Mouse (Mus musculus): ENCODE measurements around the gene Nova2. TPM values are rescaled to one million over a fixed set of nuclear protein-coding genes. Genes with fewer than 3 reads are reported as not detected.

Gene Nova2
- total RNA-seq, 2 experiments from 2014 or later: 82.7 to 85.4 TPM

DNA sequence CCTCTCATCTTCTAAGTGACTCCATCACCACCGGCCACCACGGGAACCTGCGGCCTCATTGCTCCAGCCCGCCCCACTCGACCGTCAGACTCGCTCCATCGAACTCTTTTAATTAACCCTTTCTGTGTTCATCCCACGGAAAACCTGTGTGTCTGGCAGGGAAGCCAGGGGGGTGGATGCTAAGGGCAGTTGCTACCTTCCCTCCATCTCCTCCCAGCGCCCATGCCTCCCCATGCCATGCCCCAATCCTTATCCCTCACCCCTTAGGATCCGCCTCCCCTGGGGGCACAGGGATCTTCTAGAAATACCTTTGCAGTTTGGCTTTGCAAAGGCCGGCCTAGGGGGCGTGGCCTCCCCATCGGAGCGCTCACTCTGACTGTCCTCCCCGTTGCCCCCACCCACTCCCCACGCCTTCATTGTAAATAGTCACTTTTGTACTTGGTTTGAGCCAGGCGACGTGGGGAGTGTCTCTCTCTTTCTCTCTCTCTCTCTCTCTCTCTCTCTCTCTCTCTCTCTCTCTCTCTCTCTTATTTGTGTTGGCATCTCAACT lies 37.7 kb downstream of the Nova2 start:
- no peak overlapping the region for H3K27ac ChIP-seq
- TF ChIP-seq CTCF (conservative IDR thresholded peaks at IDR 0.05): no peak
- DNase-seq (ENCODE audit: low spot score in 2 of 2): no peak
- H3K4me3 ChIP-seq: no peak overlapping the region

DNA sequence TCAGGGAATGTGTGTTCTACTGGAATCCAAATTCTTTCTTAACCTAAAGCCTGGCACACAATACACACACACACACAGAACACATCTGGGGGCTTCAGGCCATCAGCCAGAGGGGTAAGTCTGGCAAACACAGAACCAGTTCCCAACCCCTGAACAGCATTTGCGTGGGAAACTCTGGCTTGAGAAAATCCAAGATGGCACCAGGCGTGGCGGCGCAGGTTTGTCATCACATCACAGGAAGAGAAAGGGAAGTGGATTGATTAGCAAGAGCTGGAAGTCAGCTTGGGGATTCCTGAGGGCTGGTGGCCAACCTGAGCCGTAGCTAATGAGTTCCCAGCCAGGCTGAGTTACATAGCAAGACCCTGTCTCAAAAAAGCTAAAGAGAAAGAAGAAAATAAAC lies 39.6 kb downstream of the Nova2 start:
- Histone ChIP-seq H3K4me3 (no peak overlapping the region), H3K27ac (0 out of 2 replicates have a peak overlapping the region, but pooled peaks have one; percentile 8)
- DNase-seq (ENCODE audit: low spot score in 2 of 2): no peak
- TF ChIP-seq CTCF (conservative IDR thresholded peaks at IDR 0.05): no peak

DNA sequence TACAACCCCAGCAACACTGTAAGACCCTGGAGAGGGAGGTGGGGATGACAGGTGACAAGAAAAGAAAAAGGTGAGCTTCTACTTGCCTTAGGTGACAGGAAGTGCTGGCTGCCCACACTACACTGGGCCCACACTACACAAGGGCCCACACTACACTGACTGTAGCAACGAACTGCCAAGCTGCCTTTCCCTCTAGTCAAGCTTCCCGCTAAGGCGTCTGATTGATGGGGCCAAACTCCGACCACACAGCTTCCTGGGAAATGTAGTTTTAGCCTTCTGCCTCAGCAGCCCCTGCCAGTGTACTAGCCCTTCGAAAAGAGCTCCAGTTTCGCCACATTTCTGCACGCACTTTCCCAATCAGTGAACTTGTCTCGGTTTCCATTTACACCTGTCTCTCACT lies 41.9 kb downstream of the Nova2 start:
- Histone ChIP-seq H3K4me3 (no peak overlapping the region), H3K27ac (no peak overlapping the region)
- DNase-seq (ENCODE audit: low spot score in 2 of 2): no peak
- TF ChIP-seq CTCF (conservative IDR thresholded peaks at IDR 0.05): no peak

DNA sequence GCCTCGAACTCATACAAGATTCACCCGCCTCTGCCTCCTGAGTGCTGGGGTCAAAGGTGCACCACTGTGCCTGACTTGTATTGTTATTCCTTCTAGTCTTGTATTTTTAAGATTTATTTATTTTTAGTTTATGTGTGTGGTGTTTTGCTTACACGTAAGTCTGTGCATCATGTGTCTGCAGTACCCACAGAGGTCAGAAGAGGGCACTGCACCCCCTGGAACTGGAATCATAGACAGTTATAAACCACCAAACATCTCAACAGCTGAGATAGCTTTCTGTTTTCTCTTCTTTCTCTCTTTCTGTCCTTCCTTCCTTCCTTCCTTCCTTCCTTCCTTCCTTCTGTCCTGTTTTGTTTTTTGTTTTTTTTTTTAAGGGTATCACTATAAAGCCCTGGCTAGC lies 45.3 kb downstream of the Nova2 start:
- no peak for DNase-seq (ENCODE audit: low spot score in 2 of 2)
- Histone ChIP-seq H3K4me3 (no peak overlapping the region), H3K27ac (no peak overlapping the region)
- peak; percentile 53 for TF ChIP-seq CTCF (conservative IDR thresholded peaks at IDR 0.05)

DNA sequence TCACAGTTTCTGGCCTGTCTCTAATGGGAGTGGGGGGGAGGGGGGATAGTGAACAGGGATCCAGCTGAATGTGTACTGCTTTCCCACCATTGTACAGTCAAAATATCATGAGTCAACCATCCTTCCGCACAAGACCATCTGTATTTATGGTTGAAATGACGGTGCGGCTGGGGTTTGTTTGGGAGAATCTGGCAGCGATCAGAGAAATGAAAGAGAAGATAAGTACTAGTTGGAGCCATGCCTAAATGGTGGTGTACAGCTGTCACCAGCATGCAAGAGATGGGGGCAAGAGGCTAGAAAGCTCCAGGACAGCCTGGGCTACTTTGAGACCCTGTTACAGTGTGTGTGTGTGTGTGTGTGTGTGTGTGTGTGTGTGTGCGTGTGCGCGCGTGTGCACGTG lies 52.7 kb downstream of the Nova2 start:
- no peak for TF ChIP-seq CTCF (conservative IDR thresholded peaks at IDR 0.05)
- DNase-seq (ENCODE audit: low spot score in 2 of 2): peak; percentile 63 to 86
- Histone ChIP-seq H3K4me3 (no peak overlapping the region), H3K27ac (no peak overlapping the region)

DNA sequence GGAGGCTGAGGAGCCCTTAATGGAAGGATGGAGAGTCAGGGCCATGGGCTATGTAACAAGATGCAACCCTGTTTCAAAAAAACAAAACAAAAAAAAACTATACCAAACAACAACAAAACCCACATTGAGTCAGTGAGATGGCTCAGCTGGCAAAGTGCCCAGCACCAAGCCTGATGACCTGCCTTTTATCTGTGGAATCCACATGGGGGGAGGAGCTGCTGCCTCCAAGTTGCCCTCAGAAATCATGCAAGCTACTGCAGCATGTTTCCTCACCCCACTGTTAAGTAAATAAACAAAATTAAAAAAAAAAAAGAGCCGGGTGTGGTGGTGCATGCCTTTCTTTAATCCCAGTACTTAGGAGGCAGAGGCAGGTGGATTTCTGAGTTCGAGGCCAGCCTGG lies 60.8 kb downstream of the Nova2 start:
- Histone ChIP-seq H3K4me3 (no peak overlapping the region), H3K27ac (no peak overlapping the region)
- no peak for TF ChIP-seq CTCF (conservative IDR thresholded peaks at IDR 0.05)
- no peak for DNase-seq (ENCODE audit: low spot score in 2 of 2)

DNA sequence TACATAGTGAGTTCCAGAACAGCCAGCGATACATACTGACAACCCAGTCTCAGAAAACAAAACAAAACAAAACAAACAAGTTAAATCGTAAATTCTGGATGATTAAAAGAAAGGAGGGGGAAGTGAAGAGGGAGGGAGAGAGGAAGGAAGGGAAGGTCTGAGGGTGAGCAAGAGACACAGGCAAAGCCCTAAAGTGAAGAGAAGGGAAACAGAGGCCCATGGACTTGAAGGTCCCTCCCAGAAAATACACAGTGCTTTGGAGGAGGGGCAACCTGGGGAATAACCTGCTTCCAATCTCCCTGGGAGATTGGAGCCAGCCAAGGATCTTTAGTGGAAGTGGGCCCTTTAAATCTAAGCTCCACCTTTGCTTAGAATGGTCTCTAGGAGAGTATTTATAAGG lies 61.4 kb downstream of the Nova2 start, which contains the start of gene Nanos2:
Gene Nanos2 (plus strand): TSS at position 301 of the 400 bp plus-strand sequence.
- H3K27ac ChIP-seq: no peak within 1 kb of the TSS
- no peak for TF ChIP-seq CTCF (conservative IDR thresholded peaks at IDR 0.05)
- DNase-seq (ENCODE audit: low spot score in 2 of 2): no peak
- no peak within 1 kb of the TSS for H3K4me3 ChIP-seq

DNA sequence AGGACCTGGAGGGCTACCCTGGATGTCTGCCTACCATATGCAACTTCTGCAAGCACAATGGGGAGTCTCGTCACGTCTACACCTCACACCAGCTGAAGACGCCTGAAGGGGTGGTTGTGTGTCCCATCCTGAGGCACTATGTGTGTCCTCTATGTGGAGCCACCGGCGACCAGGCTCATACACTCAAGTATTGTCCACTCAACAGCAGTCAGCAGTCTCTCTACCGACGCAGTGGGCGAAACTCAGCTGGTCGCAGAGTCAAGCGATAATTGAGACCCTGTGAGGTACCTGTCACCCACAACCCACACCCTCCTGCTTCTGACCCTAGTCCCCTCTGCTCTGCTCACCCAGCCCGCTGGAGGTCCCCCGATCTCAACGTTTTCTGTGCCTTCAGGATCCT lies 62.1 kb downstream of the Nova2 start:
- no peak for TF ChIP-seq CTCF (conservative IDR thresholded peaks at IDR 0.05)
- Histone ChIP-seq H3K27ac (no peak overlapping the region), H3K4me3 (no peak overlapping the region)
- no peak for DNase-seq (ENCODE audit: low spot score in 2 of 2)

DNA sequence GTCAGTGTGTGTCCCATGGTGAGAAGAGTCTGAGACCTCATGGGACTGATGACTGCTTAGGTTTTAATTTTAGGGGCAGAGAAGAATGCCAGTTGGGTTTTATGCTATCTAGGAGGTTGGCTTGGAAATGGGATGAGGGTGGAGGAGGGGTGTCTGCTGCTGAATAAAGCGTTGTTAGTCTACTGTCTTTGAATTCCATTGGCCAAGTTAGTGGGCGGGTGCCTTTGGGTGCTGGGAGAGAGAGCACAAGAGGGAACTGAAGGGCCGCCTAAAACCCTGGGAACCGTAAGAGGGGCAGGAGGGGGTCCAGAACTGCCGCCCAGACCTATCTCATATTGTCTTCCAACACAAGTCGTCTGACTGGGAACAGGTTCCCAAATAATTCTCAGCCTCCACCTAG lies 63.1 kb downstream of the Nova2 start:
- Histone ChIP-seq H3K27ac (no peak overlapping the region), H3K4me3 (no peak overlapping the region)
- DNase-seq (ENCODE audit: low spot score in 2 of 2): no peak
- no peak for TF ChIP-seq CTCF (conservative IDR thresholded peaks at IDR 0.05)

DNA sequence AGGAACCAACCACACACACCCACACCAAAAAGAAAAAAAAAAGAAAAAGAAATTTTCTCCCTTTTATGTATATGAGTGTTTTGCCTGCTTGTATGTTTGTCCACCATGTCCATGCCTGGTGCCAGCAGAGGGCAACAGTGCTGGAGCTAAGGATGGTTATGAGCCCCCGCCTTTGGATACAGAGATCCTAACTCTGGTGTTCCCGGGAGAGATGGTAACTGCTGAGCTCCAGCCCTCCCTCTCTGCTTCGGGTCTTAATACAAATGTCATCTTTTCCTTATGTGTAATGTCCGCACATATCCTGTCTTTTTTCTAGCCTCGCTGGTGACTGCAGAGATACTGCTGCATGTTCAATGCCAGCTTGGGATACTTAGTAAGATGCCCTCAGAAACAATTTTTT lies 64.3 kb downstream of the Nova2 start:
- DNase-seq (ENCODE audit: low spot score in 2 of 2): no peak
- TF ChIP-seq CTCF (conservative IDR thresholded peaks at IDR 0.05): peak; percentile 63
- Histone ChIP-seq H3K27ac (peak overlapping the region; percentile 94), H3K4me3 (peak overlapping the region; percentile 92)

DNA sequence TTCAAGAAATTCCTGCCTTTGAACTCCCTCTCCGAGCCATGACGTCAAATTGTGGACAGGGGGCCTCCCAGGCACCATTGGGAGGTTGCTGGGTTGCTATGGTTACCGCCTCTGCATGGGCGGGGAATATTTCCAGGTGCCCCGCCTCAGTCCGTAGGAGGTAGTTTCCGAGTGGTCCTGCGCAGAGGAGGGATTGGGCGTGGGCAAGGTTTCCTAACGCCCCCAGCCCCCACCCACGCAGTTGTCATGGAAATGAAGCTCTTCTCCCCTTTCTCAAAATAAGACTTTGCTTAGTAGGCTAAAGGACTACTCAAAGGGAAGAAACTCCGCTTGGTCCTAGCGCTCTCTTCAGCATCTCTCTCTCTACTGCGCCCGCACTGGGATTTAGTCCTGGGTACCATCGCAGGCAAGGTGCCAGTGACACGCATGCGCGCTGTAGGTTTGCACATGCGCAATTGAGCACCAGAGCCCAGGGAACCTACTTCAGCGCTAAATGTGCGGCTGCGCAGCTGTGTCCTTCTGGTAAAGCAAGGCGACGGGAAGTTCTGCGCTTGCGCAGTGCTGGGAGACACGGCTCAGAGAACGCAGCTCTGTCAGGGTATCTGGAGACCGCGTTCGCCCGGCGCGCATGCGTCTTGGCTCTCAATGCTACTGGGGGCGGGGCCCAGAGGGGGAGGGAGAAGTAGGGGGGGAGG lies 65.1 kb downstream of the Nova2 start, which contains the start of gene Mypop:
Gene Mypop (plus strand): TSS at position 645 of the 695 bp plus-strand sequence.
- H3K4me3 ChIP-seq: peak within 1 kb of the TSS; percentile 92
- H3K27ac ChIP-seq: peak within 1 kb of the TSS; percentile 94
- no peak for TF ChIP-seq CTCF (conservative IDR thresholded peaks at IDR 0.05)
- DNase-seq (ENCODE audit: low spot score in 2 of 2): peak; percentile 99 to 100

DNA sequence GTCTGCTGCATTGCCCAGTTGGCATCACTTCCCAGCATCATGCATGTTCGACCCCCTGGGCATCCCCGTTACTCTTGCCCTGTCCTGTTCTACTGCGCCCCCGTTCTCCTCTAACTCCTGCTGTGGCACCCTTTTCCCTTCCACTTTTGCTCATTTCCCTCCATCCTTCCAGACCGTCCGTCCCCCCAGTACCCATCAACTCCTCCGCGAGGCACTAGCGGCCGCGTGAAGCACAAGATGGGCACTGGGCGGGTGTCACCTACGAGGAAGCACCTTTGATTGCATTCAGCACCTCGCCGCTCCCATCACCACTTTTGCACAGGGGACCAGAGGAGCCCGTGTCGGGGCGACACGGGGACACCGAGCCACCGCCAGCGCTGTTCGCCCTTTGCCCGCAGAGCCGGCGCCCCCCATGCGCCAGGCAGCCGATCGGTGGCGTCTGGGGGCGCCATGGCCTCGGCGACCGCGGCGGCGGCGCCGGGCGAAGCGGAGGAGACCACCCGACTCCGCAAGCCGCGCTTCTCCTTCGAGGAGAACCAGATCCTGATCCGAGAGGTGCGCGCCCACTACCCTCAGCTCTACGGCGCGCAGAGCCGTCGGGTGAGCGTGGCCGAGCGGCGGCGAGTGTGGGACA lies 66.1 kb downstream of the Nova2 start:
- Histone ChIP-seq H3K4me3 (peak overlapping the region; percentile 92), H3K27ac (peak overlapping the region; percentile 94)
- DNase-seq (ENCODE audit: low spot score in 2 of 2): no peak
- no peak for TF ChIP-seq CTCF (conservative IDR thresholded peaks at IDR 0.05)

DNA sequence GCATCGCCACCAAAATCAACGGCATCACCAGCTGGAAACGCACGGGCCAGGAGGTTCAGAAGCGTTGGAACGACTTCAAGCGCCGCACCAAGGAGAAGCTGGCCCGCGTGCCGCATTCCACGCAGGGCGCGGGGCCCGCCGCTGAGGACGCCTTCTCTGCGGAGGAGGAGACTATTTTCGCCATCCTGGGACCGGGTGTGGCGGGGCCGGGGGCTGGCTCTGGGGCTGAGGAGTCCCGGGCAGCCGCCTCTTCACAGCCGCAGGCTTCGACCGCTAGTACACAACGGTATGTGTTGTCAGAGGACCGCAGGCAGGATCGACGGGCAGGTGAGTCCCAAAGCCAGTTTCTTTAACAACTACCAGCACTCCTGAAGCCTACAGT lies 66.6 kb downstream of the Nova2 start:
- DNase-seq (ENCODE audit: low spot score in 2 of 2): no peak
- Histone ChIP-seq H3K27ac (peak overlapping the region; percentile 94), H3K4me3 (peak overlapping the region; percentile 92)
- no peak for TF ChIP-seq CTCF (conservative IDR thresholded peaks at IDR 0.05)

Measured in layer of hippocampus, adult 2 months (tissue).